Mouse (Mus musculus) stomach, postnatal 0 days (tissue): ENCODE measurements around the gene Ifitm10.

Experiments used
- CTCF ChIP-seq: IDR thresholded peaks from 2 replicates; pipeline ENCODE4 v1.5.1; 2016; ENCODE audit warnings: antibody characterized with exemption, low read depth, mild to moderate bottlenecking, moderate library complexity
- EP300 ChIP-seq: optimal IDR thresholded peaks from 2 replicates; pipeline ENCODE3; 2016; ENCODE audit warnings: antibody characterized with exemption

GRCm38 (mm10) chr7:142357566-142357965 is 16.0 kb downstream of the Ifitm10 start:
- TF ChIP-seq CTCF (no peak), EP300 (no peak)
